Comparison of ENCODE assay signal across 9 mouse cellular contexts in the genomic region with DNA sequence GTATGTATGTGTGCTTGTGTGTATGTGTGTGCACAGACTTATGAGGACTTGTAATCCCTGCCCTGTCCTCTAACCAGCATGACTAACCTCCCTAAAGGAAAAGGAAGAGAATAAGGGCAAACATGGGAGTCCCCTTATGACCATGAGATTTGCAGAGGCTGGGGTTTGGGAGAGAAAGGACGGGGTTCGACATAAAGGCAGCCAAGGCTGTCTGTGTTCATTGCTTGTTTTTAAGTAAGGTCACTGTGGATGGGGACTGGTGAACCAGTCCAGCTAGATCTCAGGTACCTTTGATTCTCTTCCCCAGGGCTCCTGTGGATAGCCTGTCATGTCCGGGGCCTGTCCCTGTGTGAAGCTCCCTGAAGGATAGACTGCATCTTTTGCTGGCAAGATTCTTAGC. TPM values are rescaled to one million over a fixed set of nuclear protein-coding genes. Genes with fewer than 3 reads are reported as not detected.
DNase-seq lines count a peak whose midpoint lies in the region; ATAC-seq lines count a peak whose summit lies in the region.
"Had no signal": no experiment of that assay in that cellular context is flagged by ENCODE, and none has a peak within 500 bp of the region (broad histone marks: within the 10 kb centered on the region; RNA-seq: fewer than 3 reads in every experiment).

No protein-coding gene starts in this region.

- WGBS in heart, embryonic 16.5 days: 55% methylated on average over 3 of the region's 3 CpGs
- WGBS in midbrain, embryonic 13.5 days: 21% methylated on average over 3 of the region's 3 CpGs

- no peaks in the 10 kb centered on the region for H3K36me3 ChIP-seq in heart, embryonic 16.5 days (ENCODE audit: control insufficient read depth, insufficient read depth)
- H3K36me3 ChIP-seq in midbrain, embryonic 13.5 days: no peaks in the 10 kb centered on the region

- H3K4me1 ChIP-seq in heart, embryonic 16.5 days (ENCODE audit: control insufficient read depth, insufficient read depth, low read length): peaks cover 54% of the 10 kb centered on the region
- peaks cover 54% of the 10 kb centered on the region for H3K4me1 ChIP-seq in midbrain, embryonic 13.5 days (replicated peaks)

- peak; percentile 87 for DNase-seq in heart, adult 11 months
- DNase-seq in heart, postnatal 25 days (ENCODE audit: low spot score): no peak
- peak; percentile 55 for DNase-seq in MN1 (ENCODE audit: low spot score)
- DNase-seq in urinary bladder, postnatal 25 days (ENCODE audit: low spot score): no peak
- DNase-seq in thymus, postnatal 4 days: no peak
- DNase-seq in yolk sac, embryonic 10.5 days (ENCODE audit: low spot score): no peak
- DNase-seq: kidney, adult 8-10 months had no signal

- no peak for ATAC-seq in heart, embryonic 16.5 days (replicated peaks; ENCODE audit: extremely low read depth, insufficient read depth, low FRiP score)
- peak; percentile 0; the same call in 1 of the 2 replicates for ATAC-seq in midbrain, embryonic 13.5 days

- H3K27ac ChIP-seq in heart, embryonic 16.5 days (ENCODE audit: low read length): peak overlapping the region; percentile 97
- peak overlapping the region; percentile 98 for H3K27ac ChIP-seq in midbrain, embryonic 13.5 days

- no peaks in the 10 kb centered on the region for H3K27me3 ChIP-seq in heart, embryonic 16.5 days (ENCODE audit: control insufficient read depth, insufficient read depth, low read length)
- no peaks in the 10 kb centered on the region for H3K27me3 ChIP-seq in midbrain, embryonic 13.5 days

- no peaks in the 10 kb centered on the region for H3K9me3 ChIP-seq in heart, embryonic 16.5 days (replicated peaks; ENCODE audit: control insufficient read depth, low read length)
- H3K9me3 ChIP-seq in midbrain, embryonic 13.5 days: no peaks in the 10 kb centered on the region

- no peak overlapping the region for H3K4me3 ChIP-seq in heart, embryonic 16.5 days (ENCODE audit: low read length)
- H3K4me3 ChIP-seq in midbrain, embryonic 13.5 days (replicated peaks): no peak overlapping the region

- H3K4me2 ChIP-seq in heart, embryonic 16.5 days (ENCODE audit: low read depth, low read length): no peak overlapping the region
- peak overlapping the region; percentile 34 for H3K4me2 ChIP-seq in midbrain, embryonic 13.5 days (replicated peaks)

- H3K9ac ChIP-seq in heart, embryonic 16.5 days (ENCODE audit: low read length): no peak overlapping the region
- peak overlapping the region; percentile 44 for H3K9ac ChIP-seq in midbrain, embryonic 13.5 days (replicated peaks)

- intact Hi-C loops in heart, postnatal 25 days (cut with DNase I): no loop called here

RNA-seq across cellular contexts. Expression of a gene that starts 55.6 kb away (rescaled TPM):
- total RNA-seq in heart, postnatal 25 days (2021): 10 to 100 TPM; 63.9 to 71.4 TPM
- 9.1 and 9.8 TPM in 2 replicates for polyA plus RNA-seq in heart, embryonic 16.5 days (2015; fragmentation: Nextera tagmentation; extraction: Ambion mirVana)
- 8.3 and 9.2 TPM in 2 replicates for polyA plus RNA-seq in midbrain, embryonic 13.5 days (2015; fragmentation: Nextera tagmentation; extraction: Ambion mirVana)

Comparison
In these comparisons a context has a peak if more than half of its experiments do, and no peak if none do; other contexts are left out.
1. DNase-seq: peak in heart, adult 11 months (single experiment) and MN1 (single experiment); none in heart, postnatal 25 days (single experiment), urinary bladder, postnatal 25 days (single experiment), thymus, postnatal 4 days (single experiment) and yolk sac, embryonic 10.5 days (single experiment).